Mouse (Mus musculus) embryonic facial prominence, embryonic 12.5 days (tissue): ENCODE results near the gene Olfr1417. TPM values are rescaled to one million over a fixed set of nuclear protein-coding genes. Genes with fewer than 3 reads are reported as not detected.

Source experiments
- ATAC-seq: fragments of 200-750 bp; cut with Nextera tagmentation; 2 replicates; pipeline ENCODE4 v1.8.0; 2017; ENCODE audit not compliant: insufficient number of reproducible peaks, insufficient read depth, low FRiP score, low TSS enrichment
- H3K27ac ChIP-seq: fragments of 300-500 bp; sonication (generic); 2 replicates; pipeline ENCODE4 v1.5.1; 2016; ENCODE audit warnings: mild to moderate bottlenecking
- H3K27me3 ChIP-seq: fragments of 300-500 bp; sonication (generic); 2 replicates; pipeline ENCODE4 v1.6.1; 2016; ENCODE audit warnings: mild to moderate bottlenecking, moderate library complexity
- H3K36me3 ChIP-seq: fragments of 300-500 bp; sonication (generic); 2 replicates; pipeline ENCODE4 v1.6.1; 2016; ENCODE audit warnings: mild to moderate bottlenecking
- H3K4me1 ChIP-seq: fragments of 300-500 bp; sonication (generic); 2 replicates; pipeline ENCODE4 v1.6.1; 2016
- H3K4me2 ChIP-seq: fragments of 300-500 bp; sonication (generic); replicated peaks from 2 replicates; pipeline ENCODE4 v1.6.1; 2016; ENCODE audit warnings: mild to moderate bottlenecking, moderate library complexity
- H3K4me3 ChIP-seq: fragments of 300-500 bp; sonication (generic); 2 replicates; pipeline ENCODE4 v1.5.1; 2016; ENCODE audit warnings: mild to moderate bottlenecking
- H3K9ac ChIP-seq: fragments of 300-500 bp; sonication (generic); 2 replicates; pipeline ENCODE4 v1.6.1; 2016; ENCODE audit warnings: mild to moderate bottlenecking, moderate library complexity
- H3K9me3 ChIP-seq: fragments of 300-500 bp; sonication (generic); 2 replicates; pipeline ENCODE4 v1.6.1; 2016; ENCODE audit warnings: mild to moderate bottlenecking, moderate library complexity
- WGBS: fragments of 180-500 bp; shearing (Covaris S2); methylation state at CpG from one replicate; pipeline ENCODE4 v1.1.7; 2016; 5-methylcytosine and 5-hydroxymethylcytosine counted together
- polyA plus RNA-seq: library from polyadenylated mRNA; unstranded; fragments of >200 nt; fragmentation: Nextera tagmentation; extraction: Ambion mirVana; gene quantifications from 2 replicates; pipeline ENCODE4 v1.2.1, GENCODE M21; 2016

The Olfr1417 gene
- polyA plus RNA-seq, 1 experiment from 2014 or later = not detected

DNA sequence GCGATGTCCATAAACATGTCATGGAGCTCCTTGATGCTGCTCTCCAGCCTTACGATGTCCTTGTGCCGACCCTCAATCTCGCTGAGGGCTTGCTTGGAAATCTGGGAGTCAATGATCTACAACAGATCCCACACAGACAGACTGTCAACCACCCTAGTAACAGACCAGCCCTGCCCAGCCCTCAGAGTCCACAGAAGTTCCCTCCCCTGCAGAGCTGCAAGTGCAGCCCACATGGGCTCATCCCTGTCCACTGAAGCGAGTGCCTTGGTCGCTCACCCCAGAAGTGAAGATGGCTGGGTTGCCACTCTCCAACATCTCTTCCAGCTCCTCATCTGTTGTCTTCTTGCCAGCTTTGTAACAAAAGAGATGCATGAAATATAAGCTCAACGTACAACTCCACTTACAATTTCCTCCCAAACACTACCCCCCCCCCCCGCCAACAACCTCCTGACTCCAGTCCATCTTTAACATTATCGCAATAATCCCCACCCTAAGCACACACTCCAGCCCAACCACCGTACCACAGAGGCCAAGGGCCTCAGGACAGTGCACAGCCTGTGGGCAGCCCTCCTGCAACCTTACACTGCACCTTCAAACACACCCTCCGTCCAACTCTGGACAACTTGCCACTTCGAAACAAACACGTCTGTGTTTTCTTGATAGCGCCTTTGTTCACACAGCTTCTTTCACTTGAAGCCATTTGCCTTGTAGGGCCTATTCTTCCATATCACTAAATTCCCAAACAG lies 53.4 kb downstream of the Olfr1417 start:
- no peak overlapping the region for H3K27ac ChIP-seq
- H3K36me3 ChIP-seq = no peaks in the 10 kb centered on the region
- H3K9me3 ChIP-seq = no peaks in the 10 kb centered on the region
- H3K4me3 ChIP-seq = no peak overlapping the region
- H3K9ac ChIP-seq = no peak overlapping the region
- ATAC-seq = no peak
- H3K4me2 ChIP-seq = no peak overlapping the region
- H3K27me3 ChIP-seq = no peaks in the 10 kb centered on the region
- no peaks in the 10 kb centered on the region for H3K4me1 ChIP-seq
- 91% methylated on average over 14 of the region's 14 CpGs for WGBS

DNA sequence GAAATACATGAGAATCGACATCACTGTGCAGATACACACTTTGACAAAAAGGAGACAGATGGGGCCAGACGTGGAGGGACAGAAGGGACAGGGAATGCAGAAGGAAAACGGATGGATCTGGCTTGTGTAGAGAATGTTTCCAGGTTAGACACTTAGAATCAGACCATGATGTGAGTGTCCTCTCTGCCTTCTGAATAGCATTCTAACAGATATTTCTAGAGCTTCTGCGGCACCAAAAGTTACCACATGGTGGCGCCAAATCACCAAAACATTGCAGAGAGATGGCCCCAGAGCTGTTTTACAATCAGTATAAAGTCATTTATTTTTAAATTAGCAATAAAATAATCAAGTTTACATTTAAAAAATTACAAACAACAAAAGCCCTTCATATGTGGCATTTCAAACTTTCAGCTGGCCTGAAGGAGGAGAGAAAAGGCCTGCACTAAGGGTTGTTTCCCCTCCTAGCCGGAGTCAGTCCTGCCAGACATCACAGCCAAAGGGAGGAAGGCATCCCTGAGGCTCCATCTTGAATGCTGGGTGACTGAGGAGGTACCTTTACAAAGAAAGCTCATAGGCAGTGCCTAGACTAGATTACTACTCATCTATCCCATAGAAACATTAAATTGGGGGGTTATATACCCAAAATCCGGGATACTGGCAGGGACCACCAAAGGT lies 61.7 kb downstream of the Olfr1417 start:
- Histone ChIP-seq H3K4me3 (no peak overlapping the region), H3K4me2 (no peak overlapping the region), H3K36me3 (peaks cover 19% of the 10 kb centered on the region), H3K27ac (no peak overlapping the region), H3K9ac (no peak overlapping the region), H3K4me1 (no peaks in the 10 kb centered on the region), H3K27me3 (no peaks in the 10 kb centered on the region), H3K9me3 (no peaks in the 10 kb centered on the region)
- ATAC-seq = no peak
- 64% methylated on average over 7 of the region's 7 CpGs for WGBS

Other genes with a start within 250 kb of the Olfr1417 start
- gene Ms4a6d, start 234.4 kb downstream of the Olfr1417 start, polyA plus RNA-seq = 1.6 and 3.0 TPM in 2 replicates
- gene Ms4a2, start 215.5 kb downstream of the Olfr1417 start, polyA plus RNA-seq = 0.22 TPM in 1 of 2 replicates, not detected in the other
- not detected in 2 replicates for gene Ms4a3, start 198.4 kb downstream of the Olfr1417 start, polyA plus RNA-seq
- not detected in 2 replicates for gene Oosp2, start 178.7 kb downstream of the Olfr1417 start, polyA plus RNA-seq
- not detected in 2 replicates for gene Oosp1, start 148.1 kb downstream of the Olfr1417 start, polyA plus RNA-seq
- gene Oosp3, start 142.2 kb downstream of the Olfr1417 start, polyA plus RNA-seq = not detected in 2 replicates
- not detected in 2 replicates for gene Gif, start 91.7 kb downstream of the Olfr1417 start, polyA plus RNA-seq
- 45.6 and 48.1 TPM in 2 replicates for gene Mrpl16, start 68.8 kb downstream of the Olfr1417 start, polyA plus RNA-seq
- gene Stx3, start 19.8 kb downstream of the Olfr1417 start, polyA plus RNA-seq = 8.4 and 9.0 TPM in 2 replicates
- not detected in 2 replicates for gene Olfr1418, start 21.8 kb upstream of the Olfr1417 start, polyA plus RNA-seq
- not detected in 2 replicates for gene Olfr1419, start 35.9 kb upstream of the Olfr1417 start, polyA plus RNA-seq
- 0.14 and 0.15 TPM in 2 replicates for gene Olfr1420, start 47.3 kb upstream of the Olfr1417 start, polyA plus RNA-seq
- 19.4 and 20.6 TPM in 2 replicates for gene Patl1, start 73.2 kb upstream of the Olfr1417 start, polyA plus RNA-seq
- gene Osbp, start 126.7 kb upstream of the Olfr1417 start, polyA plus RNA-seq = 5.6 and 6.0 TPM in 2 replicates
- gene Olfr1423, start 202.1 kb upstream of the Olfr1417 start, polyA plus RNA-seq = not detected in 2 replicates
- not detected in 2 replicates for gene Olfr1424, start 223.5 kb upstream of the Olfr1417 start, polyA plus RNA-seq
- gene Olfr1425, start 238.5 kb upstream of the Olfr1417 start, polyA plus RNA-seq = not detected in 2 replicates